Mouse (Mus musculus) ES-E14 (cell line): ENCODE data around the gene Stox2. TPM values are rescaled to one million over a fixed set of nuclear protein-coding genes. Genes with fewer than 3 reads are reported as not detected.

Experiments
- DNase-seq: peaks from one replicate; pipeline ENCODE4 v3.0.0-alpha.2; 2013; ENCODE audit warnings: low read depth, low spot score
- H3K27ac ChIP-seq: 2 replicates; pipeline ENCODE4 v1.5.1; 2012; ENCODE audit warnings: low read depth, mild to moderate bottlenecking, low read length, moderate library complexity, mixed read lengths; ENCODE audit not compliant: poor library complexity, insufficient read depth, severe bottlenecking
- H3K36me3 ChIP-seq: 2 replicates; pipeline ENCODE4 v1.6.1; 2012; ENCODE audit warnings: mild to moderate bottlenecking, low read length, moderate library complexity, mixed read lengths; ENCODE audit not compliant: control insufficient read depth, poor library complexity, insufficient read depth, severe bottlenecking
- H3K4me1 ChIP-seq, 2 experiments: fragments of 150-350 bp in 1 of 2; sonication (generic) in 1 of 2; 2 replicates each; pipeline ENCODE4 v1.6.1; 2012; ENCODE audit warnings: low read length in 2 of 2, mild to moderate bottlenecking in 1 of 2, mixed read lengths in 1 of 2; ENCODE audit not compliant: control insufficient read depth in 2 of 2, insufficient read depth in 2 of 2, poor library complexity in 1 of 2
- H3K4me3 ChIP-seq, 2 experiments: fragments of 150-350 bp in 1 of 2; sonication (generic) in 1 of 2; 2 replicates each; pipeline ENCODE4 v1.5.1; 2012; ENCODE audit warnings: low read length in 2 of 2, low read depth in 1 of 2, mild to moderate bottlenecking in 1 of 2, mixed read lengths in 1 of 2; ENCODE audit not compliant: insufficient read depth in 1 of 2, poor library complexity in 1 of 2, severe bottlenecking in 1 of 2
- H3K9ac ChIP-seq: 2 replicates; pipeline ENCODE4 v1.6.1; 2012; ENCODE audit warnings: low read depth, mild to moderate bottlenecking, low read length, mixed read lengths; ENCODE audit not compliant: poor library complexity, insufficient read depth, severe bottlenecking
- H3K9me3 ChIP-seq: fragments of 150-350 bp; sonication (generic); 2 replicates; pipeline ENCODE4 v1.6.1; 2012; ENCODE audit warnings: low read depth, mild to moderate bottlenecking, low read length; ENCODE audit not compliant: control insufficient read depth, insufficient read depth
- CHD2 ChIP-seq: IDR thresholded peaks from 2 replicates; pipeline ENCODE4 v1.6.1; 2014; ENCODE audit warnings: mild to moderate bottlenecking, low read depth, low read length, inconsistent platforms
- HCFC1 ChIP-seq: IDR thresholded peaks from 2 replicates; pipeline ENCODE4 v1.6.1; 2012; ENCODE audit warnings: low read length, inconsistent platforms, borderline replicate concordance; ENCODE audit not compliant: insufficient read depth
- MAFK ChIP-seq: IDR thresholded peaks from 2 replicates; pipeline ENCODE4 v1.6.1; 2014; ENCODE audit warnings: mild to moderate bottlenecking, low read depth, low read length, inconsistent platforms; ENCODE audit not compliant: insufficient read depth
- ZC3H11A ChIP-seq: IDR thresholded peaks from 2 replicates; pipeline ENCODE4 v1.6.1; 2012; ENCODE audit warnings: low read depth, mild to moderate bottlenecking, inconsistent platforms, low read length, borderline replicate concordance
- ZNF384 ChIP-seq: IDR thresholded peaks from 2 replicates; pipeline ENCODE4 v1.6.1; 2012; ENCODE audit warnings: low read depth, low read length, inconsistent platforms
- in situ Hi-C, 2 experiments: fragments of 600-800 bp; cut with MboI; formaldehyde crosslinking; loops; one replicate each; pipeline ENCODE4 v1.15.1; 2025; ENCODE audit warnings: low sequenced_read_pairs in 2 of 2, inconsistent platforms in 1 of 2; ENCODE audit not compliant: unreplicated experiment in 2 of 2
- total RNA-seq: library from RNA; depleted of rRNA; stranded (reverse); fragments of 300-350 nt; gene quantifications from 2 replicates; pipeline ENCODE4 v1.2.3, GENCODE M21; 2012

Gene Stox2
- total RNA-seq, 1 experiment, result 6.8 TPM

- in situ Hi-C loops, result no loop called here
- H3K4me1 ChIP-seq, result no peaks in the 10 kb centered on the region
- no peak for DNase-seq
- H3K36me3 ChIP-seq, result no peaks in the 10 kb centered on the region
- H3K27ac ChIP-seq, result no peak overlapping the region
- H3K9me3 ChIP-seq, result no peaks in the 10 kb centered on the region
- H3K9ac ChIP-seq, result no peak overlapping the region
- H3K4me3 ChIP-seq, result no peak overlapping the region
- no peak for TF ChIP-seq MAFK
- no peak for TF ChIP-seq ZC3H11A
- TF ChIP-seq CHD2, result no peak
- no peak for TF ChIP-seq ZNF384
- no peak for TF ChIP-seq HCFC1
These were observed 263.9 kb downstream of the Stox2 start for GRCm38 (mm10) chr8:47182292-47182691.

GRCm38 (mm10) chr8:47181032-47181698 is 265.0 kb downstream of the Stox2 start:
- DNase-seq, result no peak
- in situ Hi-C loops, result no loop called here
- Histone ChIP-seq H3K4me3 (no peak overlapping the region), H3K36me3 (no peaks in the 10 kb centered on the region), H3K4me1 (no peaks in the 10 kb centered on the region), H3K27ac (no peak overlapping the region), H3K9ac (no peak overlapping the region), H3K9me3 (no peaks in the 10 kb centered on the region)
- TF ChIP-seq CHD2, result no peak

GRCm38 (mm10) chr8:47180181-47180580 is 266.0 kb downstream of the Stox2 start:
- Histone ChIP-seq H3K4me3 (no peak overlapping the region), H3K9me3 (no peaks in the 10 kb centered on the region), H3K27ac (no peak overlapping the region), H3K36me3 (no peaks in the 10 kb centered on the region), H3K4me1 (no peaks in the 10 kb centered on the region), H3K9ac (no peak overlapping the region)
- in situ Hi-C loops, result no loop called here
- no peak for DNase-seq
- no peak for TF ChIP-seq ZC3H11A
- TF ChIP-seq ZNF384, result no peak
- no peak for TF ChIP-seq HCFC1
- no peak for TF ChIP-seq MAFK
- TF ChIP-seq CHD2, result no peak

DNA sequence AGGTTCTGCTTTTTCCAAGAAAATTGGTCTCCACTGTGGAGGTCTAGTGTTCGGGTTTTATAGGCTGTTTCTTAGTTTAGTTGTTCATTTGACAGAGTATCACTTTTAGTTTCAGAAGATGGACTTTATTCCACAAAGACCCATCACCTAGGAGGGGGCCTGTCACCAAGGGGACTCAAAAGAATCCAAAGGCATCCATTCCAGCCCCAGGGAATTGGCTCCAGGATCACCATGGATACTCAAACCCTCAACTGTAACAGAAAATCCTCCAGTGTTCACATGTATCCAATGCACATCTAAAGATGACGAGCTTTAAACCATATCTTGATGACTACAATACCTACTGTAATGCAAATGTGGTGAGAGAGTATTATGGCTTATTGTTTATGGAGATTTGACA is 267.4 kb downstream of the Stox2 start:
- no peak for DNase-seq
- H3K4me3 ChIP-seq, result no peak overlapping the region
- H3K9ac ChIP-seq, result no peak overlapping the region
- no peaks in the 10 kb centered on the region for H3K36me3 ChIP-seq
- H3K4me1 ChIP-seq, result no peaks in the 10 kb centered on the region
- no peak overlapping the region for H3K27ac ChIP-seq
- no peak for TF ChIP-seq HCFC1
- no peak for TF ChIP-seq ZC3H11A
- no peak for TF ChIP-seq ZNF384
- no peak for TF ChIP-seq MAFK
- no peak for TF ChIP-seq CHD2
- in situ Hi-C loops, result no loop called here
- H3K9me3 ChIP-seq, result no peaks in the 10 kb centered on the region

- TF ChIP-seq CHD2 (no peak), HCFC1 (no peak), ZC3H11A (no peak), MAFK (no peak), ZNF384 (no peak)
- H3K27ac ChIP-seq, result no peak overlapping the region
- no peaks in the 10 kb centered on the region for H3K36me3 ChIP-seq
- no peak for DNase-seq
- H3K4me1 ChIP-seq, result no peaks in the 10 kb centered on the region
- in situ Hi-C loops, result no loop called here
- no peak overlapping the region for H3K9ac ChIP-seq
- no peaks in the 10 kb centered on the region for H3K9me3 ChIP-seq
- H3K4me3 ChIP-seq, result no peak overlapping the region
These were observed 272.3 kb downstream of the Stox2 start for GRCm38 (mm10) chr8:47173823-47174222.
